Mouse (Mus musculus) hindlimb bud, embryonic 11.5 days (tissue): ENCODE data around the gene Slc15a1.
"Not testable (repeated sequence)": the region's sequence is repeated elsewhere in the genome, so short reads cannot be mapped to it uniquely, and the experiment has no call there.

ENCODE experiments used
- DNase-seq: peaks from one replicate; pipeline ENCODE4 v3.0.0-alpha.2; 2012; ENCODE audit warnings: low read depth, low spot score; ENCODE audit errors: extremely low spot score

Gene Slc15a1

GRCm38 (mm10) chr14:121414635-121415241, 90.3 kb downstream of the Slc15a1 start:
- no peak for DNase-seq

GRCm38 (mm10) chr14:121413726-121414125, 91.3 kb downstream of the Slc15a1 start:
- not testable (repeated sequence) for DNase-seq
